Mouse (Mus musculus) cerebellum, adult 2 months (tissue): ENCODE results near the gene Vav1.

Experiments
- CTCF ChIP-seq: fragments of 200-500 bp; IDR thresholded peaks from 2 replicates; pipeline ENCODE4 v1.5.1; 2011; ENCODE audit warnings: low read depth, mild to moderate bottlenecking, control low read depth, low read length, moderate library complexity, borderline replicate concordance; ENCODE audit not compliant: insufficient read depth
- POLR2A ChIP-seq: fragments of 200-500 bp; IDR thresholded peaks from 2 replicates; pipeline ENCODE4 v1.6.1; 2011; ENCODE audit warnings: low read length, control low read depth, borderline replicate concordance; ENCODE audit not compliant: insufficient read depth

DNA sequence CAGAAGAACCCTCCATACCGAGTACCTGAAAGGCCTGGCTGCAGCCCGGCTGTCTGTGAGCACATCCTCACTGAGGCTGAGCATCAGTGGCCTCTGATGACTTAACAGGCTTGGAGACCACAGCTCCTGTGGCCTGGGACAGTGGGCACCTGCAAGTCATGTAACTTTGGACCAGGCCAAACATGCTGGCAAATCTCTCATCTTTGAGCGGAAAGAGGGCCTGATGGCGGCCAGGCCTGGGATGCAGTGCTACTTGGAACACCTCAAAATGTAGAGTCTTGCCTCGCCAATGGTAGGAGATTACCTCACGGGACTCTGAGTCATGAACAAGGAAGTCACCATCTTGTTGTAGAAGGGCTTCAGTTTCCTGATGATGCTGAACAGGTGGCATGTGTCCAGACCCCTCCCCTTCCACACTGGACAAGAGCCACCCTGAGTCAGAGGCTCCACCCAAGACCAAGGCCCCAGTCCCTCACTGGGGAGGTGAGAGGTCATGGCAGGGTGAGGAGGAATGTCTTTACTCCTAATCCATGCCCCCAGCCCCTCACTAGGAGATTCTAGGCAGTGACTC is 11.3 kb upstream of the Vav1 start:
- TF ChIP-seq CTCF (no peak), POLR2A (no peak)
